Mouse (Mus musculus) intestine, embryonic 14.5 days (tissue): ENCODE data around the gene Dock8. TPM values are rescaled to one million over a fixed set of nuclear protein-coding genes. Genes with fewer than 3 reads are reported as not detected.

Experiments
- ATAC-seq: fragments of 200-750 bp; cut with Nextera tagmentation; replicated peaks from 2 replicates; pipeline ENCODE4 v1.8.0; 2017; ENCODE audit warnings: low read depth, moderate number of reproducible peaks, moderate TSS enrichment, moderate library complexity; ENCODE audit not compliant: low FRiP score, low TSS enrichment
- DNase-seq: peaks from one replicate; pipeline ENCODE4 v3.0.0-alpha.2; 2018; ENCODE audit warnings: low spot score
- H3K27ac ChIP-seq: fragments of 300-500 bp; sonication (generic); 2 replicates; pipeline ENCODE4 v1.5.1; 2014; ENCODE audit warnings: low read depth, mild to moderate bottlenecking, control low read depth
- H3K27me3 ChIP-seq: fragments of 300-500 bp; sonication (generic); replicated peaks from 2 replicates; pipeline ENCODE4 v1.6.1; 2014; ENCODE audit warnings: low read length, control low read depth; ENCODE audit not compliant: control insufficient read depth, insufficient read depth
- H3K36me3 ChIP-seq: fragments of 300-500 bp; sonication (generic); 2 replicates; pipeline ENCODE4 v1.6.1; 2014; ENCODE audit warnings: low read length, control low read depth; ENCODE audit not compliant: control insufficient read depth, insufficient read depth
- H3K4me1 ChIP-seq: fragments of 300-500 bp; sonication (generic); replicated peaks from 2 replicates; pipeline ENCODE4 v1.6.1; 2014; ENCODE audit warnings: low read length, control low read depth, mixed read lengths; ENCODE audit not compliant: control insufficient read depth, insufficient read depth
- H3K4me2 ChIP-seq: fragments of 300-500 bp; sonication (generic); 2 replicates; pipeline ENCODE4 v1.6.1; 2014; ENCODE audit warnings: low read length
- H3K4me3 ChIP-seq: fragments of 300-500 bp; sonication (generic); 2 replicates; pipeline ENCODE4 v1.5.1; 2014; ENCODE audit warnings: low read depth, low read length, control low read depth, mixed read lengths
- H3K9ac ChIP-seq: fragments of 300-500 bp; sonication (generic); 2 replicates; pipeline ENCODE4 v1.6.1; 2014; ENCODE audit warnings: mild to moderate bottlenecking, low read length
- H3K9me3 ChIP-seq: fragments of 300-500 bp; sonication (generic); 2 replicates; pipeline ENCODE4 v1.6.1; 2016; ENCODE audit warnings: low read length, control low read depth; ENCODE audit not compliant: control insufficient read depth
- WGBS: fragments of 180-500 bp; shearing (Covaris S2); extraction: QIAGEN DNeasy Blood & Tissue Kit; methylation state at CpG from one replicate; pipeline ENCODE4 v1.1.7; 2014; 5-methylcytosine and 5-hydroxymethylcytosine counted together
- polyA plus RNA-seq: library from polyadenylated mRNA; unstranded; fragments of >200 nt; fragmentation: Nextera tagmentation; extraction: Ambion mirVana; gene quantifications from 2 replicates; pipeline ENCODE4 v1.2.1, GENCODE M21; 2014

The Dock8 gene
- polyA plus RNA-seq, 1 experiment from 2014 or later, result 4.5 TPM

DNA sequence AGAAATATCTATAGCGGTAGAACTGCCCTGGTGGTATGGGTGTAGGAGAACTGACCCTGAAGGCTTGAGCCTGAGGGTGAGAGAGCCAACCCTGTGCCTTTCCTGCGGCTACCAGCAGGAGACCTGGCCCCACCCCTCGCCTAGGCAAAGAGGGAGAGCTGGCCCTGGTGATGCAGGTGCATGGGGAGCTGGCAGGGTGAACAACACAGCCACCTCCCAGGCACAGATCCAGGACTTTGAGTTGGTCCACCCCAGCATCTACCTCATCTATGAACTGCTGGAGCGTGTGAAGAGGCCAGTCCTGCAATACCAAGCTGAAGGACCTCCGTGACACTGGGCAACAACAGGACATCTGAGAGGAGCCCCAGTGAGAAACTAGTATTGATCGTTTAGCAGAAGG lies 5.8 kb upstream of the Dock8 start:
- DNase-seq (peak; percentile 42), ATAC-seq (no peak)
- Histone ChIP-seq H3K9me3 (no peaks in the 10 kb centered on the region), H3K27ac (no peak overlapping the region), H3K4me1 (no peaks in the 10 kb centered on the region; the same call in 1 of the 2 replicates), H3K27me3 (peaks cover 12% of the 10 kb centered on the region), H3K4me2 (no peak overlapping the region), H3K36me3 (no peaks in the 10 kb centered on the region), H3K9ac (no peak overlapping the region), H3K4me3 (no peak overlapping the region)
- WGBS, result 64% methylated on average over 6 of the region's 6 CpGs

DNA sequence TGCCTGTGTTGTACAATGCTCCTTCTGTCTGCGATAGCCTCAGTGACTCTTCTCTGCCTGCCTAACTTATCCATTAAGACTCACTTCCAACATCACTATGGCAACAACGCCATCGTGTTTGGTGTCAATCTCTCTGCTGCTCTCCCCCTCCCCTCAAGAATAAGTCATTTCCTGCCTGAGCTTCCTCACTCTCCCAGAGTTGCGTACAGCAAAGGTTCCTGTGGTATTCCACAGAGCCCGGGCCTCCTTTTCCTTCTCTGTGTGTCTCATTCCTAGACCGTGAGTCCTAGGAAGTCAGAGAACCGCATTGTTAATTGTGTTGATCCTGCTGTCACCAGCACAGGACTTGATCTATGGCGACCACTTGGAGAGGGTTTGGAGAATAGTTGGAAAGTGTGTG lies 4.4 kb upstream of the Dock8 start:
- DNase-seq (no peak), ATAC-seq (no peak)
- H3K27me3 ChIP-seq, result peaks cover 26% of the 10 kb centered on the region
- H3K9me3 ChIP-seq, result no peaks in the 10 kb centered on the region
- H3K36me3 ChIP-seq, result no peaks in the 10 kb centered on the region
- 26% methylated on average over 8 of the region's 8 CpGs for WGBS
- H3K4me3 ChIP-seq, result no peak overlapping the region
- H3K9ac ChIP-seq, result no peak overlapping the region
- H3K4me2 ChIP-seq, result no peak overlapping the region
- no peak overlapping the region for H3K27ac ChIP-seq
- no peaks in the 10 kb centered on the region; the same call in 1 of the 2 replicates for H3K4me1 ChIP-seq

DNA sequence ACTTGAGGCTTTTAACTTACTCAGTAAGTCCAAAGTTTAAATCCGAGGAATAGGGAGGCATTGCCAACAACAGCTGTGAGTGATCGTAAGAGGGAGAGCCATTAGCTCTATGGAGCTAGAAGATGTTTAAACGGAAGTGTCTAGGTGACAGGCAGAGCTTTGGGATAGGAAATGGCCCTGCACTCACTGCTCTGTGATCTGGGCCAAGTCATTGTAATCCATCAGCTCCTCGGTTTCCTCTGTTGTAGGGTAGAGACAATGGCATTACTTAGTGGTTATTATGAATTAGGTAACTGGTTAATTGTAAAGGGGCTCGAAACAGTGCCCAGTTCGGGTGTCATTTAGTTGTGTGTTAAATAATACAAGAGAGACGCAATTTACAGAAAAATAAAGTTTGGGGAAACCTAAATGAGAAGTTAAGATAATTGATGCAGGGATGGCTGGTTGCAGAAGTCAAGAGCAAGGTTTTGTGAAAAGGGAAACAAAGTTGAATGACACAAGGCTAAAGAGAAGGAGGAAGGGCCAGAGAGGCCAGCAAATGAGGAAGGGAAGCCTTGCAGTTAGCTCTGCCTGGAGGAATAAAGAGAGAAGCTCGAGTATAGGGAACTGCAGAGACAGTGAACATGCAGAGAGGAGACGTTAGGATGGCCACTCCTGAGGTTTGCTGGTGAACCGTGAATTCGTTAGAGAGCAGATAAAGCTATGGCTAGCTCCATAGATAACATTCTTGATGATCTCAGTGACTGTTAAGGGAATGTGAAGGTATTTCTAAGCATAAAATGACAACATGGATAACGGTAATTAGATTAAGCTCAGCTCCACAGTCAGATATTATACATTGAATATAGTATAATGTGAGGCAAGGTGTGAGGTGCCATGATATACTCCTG lies 2.3 kb upstream of the Dock8 start:
- no peaks in the 10 kb centered on the region; the same call in 1 of the 2 replicates for H3K4me1 ChIP-seq
- no peaks in the 10 kb centered on the region for H3K9me3 ChIP-seq
- H3K36me3 ChIP-seq, result no peaks in the 10 kb centered on the region
- no peak overlapping the region for H3K9ac ChIP-seq
- WGBS, result 64% methylated on average over 12 of the region's 12 CpGs
- H3K27ac ChIP-seq, result no peak overlapping the region
- H3K27me3 ChIP-seq, result peaks cover 43% of the 10 kb centered on the region
- no peak overlapping the region for H3K4me3 ChIP-seq
- ATAC-seq (no peak), DNase-seq (no peak)
- no peak overlapping the region for H3K4me2 ChIP-seq

- no peak for DNase-seq
- Histone ChIP-seq H3K4me2 (peak overlapping the region; percentile 96), H3K27me3 (peaks cover 43% of the 10 kb centered on the region), H3K9me3 (no peaks in the 10 kb centered on the region), H3K4me1 (no peaks in the 10 kb centered on the region; the same call in 1 of the 2 replicates), H3K36me3 (no peaks in the 10 kb centered on the region), H3K27ac (no peak overlapping the region), H3K4me3 (peak overlapping the region; percentile 67; the same call in 1 of the 2 replicates), H3K9ac (no peak overlapping the region)
- 78% methylated on average over 5 of the region's 5 CpGs for WGBS
- ATAC-seq, result no peak
These were observed 773 bp upstream of the Dock8 start for GRCm38 (mm10) chr19:24998561-24998960.

DNA sequence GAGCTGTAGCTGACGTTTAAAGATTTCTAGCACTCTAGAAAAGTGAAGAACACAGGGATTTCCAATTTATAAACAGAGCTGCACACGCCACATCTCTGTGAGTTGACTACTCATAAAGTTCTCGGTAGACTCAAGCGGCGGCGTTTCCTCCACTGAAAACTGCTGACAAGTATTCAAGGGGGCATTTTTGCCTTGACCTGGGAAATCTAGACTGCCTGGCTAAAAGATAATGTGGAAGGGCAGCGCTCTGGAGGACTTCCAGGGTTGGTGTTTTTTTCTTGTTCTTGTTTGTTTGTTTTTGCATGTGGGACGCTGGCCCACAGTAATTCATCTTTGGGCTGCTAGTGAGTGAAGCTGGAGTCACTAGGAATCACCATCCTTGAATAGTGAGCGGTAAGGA lies 819 bp downstream of the Dock8 start:
- DNase-seq (peak; percentile 55), ATAC-seq (no peak)
- H3K27ac ChIP-seq, result no peak overlapping the region
- H3K4me3 ChIP-seq, result peak overlapping the region; percentile 67
- H3K4me2 ChIP-seq, result peak overlapping the region; percentile 96
- no peaks in the 10 kb centered on the region for H3K9me3 ChIP-seq
- H3K27me3 ChIP-seq, result peaks cover 43% of the 10 kb centered on the region
- no peaks in the 10 kb centered on the region for H3K36me3 ChIP-seq
- H3K4me1 ChIP-seq, result no peaks in the 10 kb centered on the region; the same call in 1 of the 2 replicates
- H3K9ac ChIP-seq, result no peak overlapping the region
- 23% methylated on average over 9 of the region's 9 CpGs for WGBS

DNA sequence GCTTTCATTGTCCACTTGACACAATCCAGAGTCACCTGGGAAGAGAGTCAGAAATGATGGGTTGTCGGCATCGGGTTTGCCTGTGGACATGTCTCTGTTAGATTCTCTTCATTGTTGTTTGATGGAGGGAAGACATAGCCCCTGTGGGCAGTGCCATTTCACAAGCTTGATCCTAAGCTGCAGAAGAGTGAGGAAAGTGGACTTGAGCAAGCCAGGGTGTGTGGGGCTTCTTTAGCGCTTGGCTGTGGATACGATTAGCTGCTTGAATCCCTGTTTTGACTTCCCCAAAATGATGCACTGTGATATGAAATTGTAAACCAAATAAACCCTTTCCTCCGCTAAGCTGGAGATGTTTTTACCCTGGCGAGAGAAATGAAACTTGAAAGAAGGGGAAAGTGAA lies 2.7 kb downstream of the Dock8 start:
- DNase-seq, result no peak
- peaks cover 37% of the 10 kb centered on the region for H3K27me3 ChIP-seq

DNA sequence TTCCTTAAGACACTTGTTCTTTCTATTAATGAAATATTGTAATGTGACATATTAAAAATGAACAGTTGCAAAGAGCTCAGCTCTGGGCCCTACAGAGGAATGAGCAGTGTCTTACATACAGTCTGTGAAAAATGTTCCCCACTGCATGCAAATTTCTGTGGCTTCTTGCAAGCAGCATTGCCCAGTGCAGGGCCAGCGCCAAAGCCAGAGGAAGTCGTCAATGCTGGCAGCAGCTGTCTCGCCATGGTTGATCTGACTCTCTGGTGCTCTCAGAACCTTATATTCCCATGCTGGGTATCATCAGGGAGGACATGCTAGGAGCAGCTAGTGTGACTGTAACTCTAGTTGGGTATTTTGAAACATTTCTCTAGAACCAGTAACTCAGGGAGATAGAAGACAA lies 3.5 kb downstream of the Dock8 start:
- Histone ChIP-seq H3K4me1 (no peaks in the 10 kb centered on the region; the same call in 1 of the 2 replicates), H3K4me3 (no peak overlapping the region), H3K36me3 (no peaks in the 10 kb centered on the region), H3K4me2 (no peak overlapping the region), H3K27me3 (peaks cover 31% of the 10 kb centered on the region), H3K9me3 (no peaks in the 10 kb centered on the region), H3K27ac (no peak overlapping the region), H3K9ac (no peak overlapping the region)
- WGBS, result 82% methylated on average over 3 of the region's 3 CpGs
- DNase-seq (no peak), ATAC-seq (no peak)

More for the DNA sequence above, 2.7 kb downstream of the Dock8 start:
- Histone ChIP-seq H3K9ac (no peak overlapping the region), H3K4me1 (no peaks in the 10 kb centered on the region; the same call in 1 of the 2 replicates), H3K4me3 (no peak overlapping the region), H3K36me3 (no peaks in the 10 kb centered on the region), H3K4me2 (no peak overlapping the region), H3K9me3 (no peaks in the 10 kb centered on the region), H3K27ac (no peak overlapping the region)
- ATAC-seq, result no peak
- 82% methylated on average over 6 of the region's 6 CpGs for WGBS

DNA sequence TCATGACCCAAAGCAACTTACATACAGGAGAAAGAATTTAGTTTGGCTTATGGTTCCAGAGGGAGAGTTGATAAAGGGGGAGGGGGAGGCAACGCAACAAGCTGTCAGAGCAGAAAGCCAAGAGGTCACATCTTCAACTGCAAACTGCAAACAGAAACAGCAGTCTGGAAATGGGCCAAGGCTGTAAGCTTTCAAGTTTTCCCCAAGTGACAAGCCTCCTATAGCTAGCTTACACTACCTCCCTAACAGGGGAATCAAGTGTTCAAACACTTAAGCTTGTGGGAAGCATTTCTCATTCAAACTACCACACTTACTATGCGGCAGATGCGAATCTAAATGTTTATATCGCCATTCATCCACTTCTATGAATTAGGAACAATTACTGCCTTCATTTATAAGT lies 4.5 kb downstream of the Dock8 start:
- H3K9ac ChIP-seq, result no peak overlapping the region
- no peak for ATAC-seq
- H3K27me3 ChIP-seq, result peaks cover 28% of the 10 kb centered on the region
- WGBS, result 44% methylated on average over 4 of the region's 4 CpGs
- no peaks in the 10 kb centered on the region for H3K9me3 ChIP-seq
- H3K27ac ChIP-seq, result no peak overlapping the region
- no peak overlapping the region for H3K4me3 ChIP-seq
- no peaks in the 10 kb centered on the region for H3K36me3 ChIP-seq
- no peaks in the 10 kb centered on the region; the same call in 1 of the 2 replicates for H3K4me1 ChIP-seq
- no peak overlapping the region for H3K4me2 ChIP-seq
- DNase-seq, result no peak
